Mouse (Mus musculus) G1E (cell line): ENCODE data around the gene AC109138.7.

Experiments
- CTCF ChIP-seq: IDR thresholded peaks from 2 replicates; pipeline ENCODE4 v1.5.1; 2012; ENCODE audit warnings: low read depth, low read length, inconsistent platforms, mixed read lengths
- GATA1 ChIP-seq: IDR thresholded peaks from 2 replicates; pipeline ENCODE4 v1.6.1; 2012; ENCODE audit warnings: borderline replicate concordance, low read length, inconsistent platforms, mixed read lengths
- POLR2AphosphoS5 ChIP-seq: IDR thresholded peaks from 2 replicates; pipeline ENCODE4 v1.6.1; 2012; ENCODE audit warnings: low read depth, low read length, inconsistent platforms; ENCODE audit not compliant: insufficient replicate concordance

GRCm38 (mm10) chr19:4218293-4218692 lies 4.1 kb downstream of the AC109138.7 start:
- TF ChIP-seq GATA1 (no peak), CTCF (no peak), POLR2AphosphoS5 (no peak)
